Comparison of ENCODE assay signal across 9 mouse cellular contexts in genomic region chr2:165503259-165504203, GRCm38 (mm10). TPM values are rescaled to one million over a fixed set of nuclear protein-coding genes. Genes with fewer than 3 reads are reported as not detected.
DNase-seq lines count a peak whose midpoint lies in the region; ATAC-seq and TF ChIP-seq lines count a peak whose summit lies in the region.
"Had no signal": no experiment of that assay in that cellular context is flagged by ENCODE, and none has a peak within 500 bp of the region (broad histone marks: within the 10 kb centered on the region; RNA-seq: fewer than 3 reads in every experiment).

TSS of gene Slc2a10 (plus strand) at chr2:165503787.

- ATAC-seq in forebrain, embryonic 13.5 days = peak; percentile 74
- peak; percentile 88 for ATAC-seq in limb, embryonic 13.5 days (ENCODE audit: low FRiP score, low read depth)
- peak; percentile 57 for ATAC-seq in midbrain, embryonic 14.5 days (ENCODE audit: low FRiP score, low TSS enrichment)

- peak within 1 kb of the TSS; percentile 62 for H3K9ac ChIP-seq in forebrain, embryonic 13.5 days
- H3K9ac ChIP-seq in limb, embryonic 13.5 days = peak within 1 kb of the TSS; percentile 74
- no peak within 1 kb of the TSS for H3K9ac ChIP-seq in midbrain, embryonic 14.5 days (replicated peaks; ENCODE audit: low read length)

- peaks cover 15% of the 10 kb centered on the region for H3K4me1 ChIP-seq in forebrain, embryonic 13.5 days
- H3K4me1 ChIP-seq in limb, embryonic 13.5 days = peaks cover 23% of the 10 kb centered on the region
- H3K4me1 ChIP-seq in midbrain, embryonic 14.5 days (ENCODE audit: control insufficient read depth, insufficient read depth, low read length) = peaks cover 12% of the 10 kb centered on the region

- no peaks in the 10 kb centered on the region for H3K36me3 ChIP-seq in forebrain, embryonic 13.5 days (ENCODE audit: poor library complexity, severe bottlenecking)
- no peaks in the 10 kb centered on the region for H3K36me3 ChIP-seq in limb, embryonic 13.5 days
- H3K36me3 ChIP-seq in midbrain, embryonic 14.5 days (ENCODE audit: control insufficient read depth, insufficient read depth, low read length) = no peaks in the 10 kb centered on the region

- TF ChIP-seq CTCF in layer of hippocampus, adult 2 months (conservative IDR thresholded peaks at IDR 0.05) = no peak

- H3K4me3 ChIP-seq in layer of hippocampus, adult 2 months = peak within 1 kb of the TSS; percentile 46
- H3K4me3 ChIP-seq in forebrain, embryonic 13.5 days = peak within 1 kb of the TSS; percentile 37
- H3K4me3 ChIP-seq in limb, embryonic 13.5 days = peak within 1 kb of the TSS; percentile 54
- H3K4me3 ChIP-seq in midbrain, embryonic 14.5 days (replicated peaks; ENCODE audit: low read depth, low read length) = peak within 1 kb of the TSS; percentile 15; the same call in 1 of the 2 replicates

- H3K9me3 ChIP-seq in forebrain, embryonic 13.5 days (replicated peaks) = no peaks in the 10 kb centered on the region
- no peaks in the 10 kb centered on the region for H3K9me3 ChIP-seq in limb, embryonic 13.5 days
- H3K9me3 ChIP-seq in midbrain, embryonic 14.5 days (ENCODE audit: control insufficient read depth, low read length) = no peaks in the 10 kb centered on the region

- no peak for DNase-seq in layer of hippocampus, adult 2 months (ENCODE audit: low spot score in 2 of 2)
- no peak for DNase-seq in layer of hippocampus, postnatal 25 days (ENCODE audit: extremely low spot score in 1 of 2, low spot score in 1 of 2)
- peak; percentile 70 to 77 for DNase-seq in heart, postnatal 14 days
- peak; percentile 65 for DNase-seq in midbrain, embryonic 14.5 days
- no peak for DNase-seq in spleen, postnatal 4 days (ENCODE audit: low spot score in 2 of 2)
- DNase-seq in layer of hippocampus, adult 9-11 months = no peak

- intact Hi-C loops in heart, postnatal 14 days (cut with DNase I) = no loop called here

- H3K4me2 ChIP-seq in forebrain, embryonic 13.5 days = peak within 1 kb of the TSS; percentile 64
- peak within 1 kb of the TSS; percentile 77 for H3K4me2 ChIP-seq in limb, embryonic 13.5 days (replicated peaks)
- peak within 1 kb of the TSS; percentile 47 for H3K4me2 ChIP-seq in midbrain, embryonic 14.5 days (ENCODE audit: low read length)

- H3K27me3 ChIP-seq in forebrain, embryonic 13.5 days = no peaks in the 10 kb centered on the region
- no peaks in the 10 kb centered on the region for H3K27me3 ChIP-seq in limb, embryonic 13.5 days
- H3K27me3 ChIP-seq in midbrain, embryonic 14.5 days (ENCODE audit: control insufficient read depth, insufficient read depth, low read length) = no peaks in the 10 kb centered on the region

- H3K27ac ChIP-seq in layer of hippocampus, adult 2 months = no peak within 1 kb of the TSS
- H3K27ac ChIP-seq in forebrain, embryonic 13.5 days = peak within 1 kb of the TSS; percentile 25
- H3K27ac ChIP-seq in limb, embryonic 13.5 days = peak within 1 kb of the TSS; percentile 61
- H3K27ac ChIP-seq in midbrain, embryonic 14.5 days (replicated peaks; ENCODE audit: low read depth, low read length) = no peak within 1 kb of the TSS

- 5% methylated on average over 26 of the region's 32 CpGs for WGBS in forebrain, embryonic 13.5 days
- WGBS in limb, embryonic 13.5 days = 3% methylated on average over 30 of the region's 32 CpGs
- WGBS in midbrain, embryonic 14.5 days = 4% methylated on average over 30 of the region's 32 CpGs

RNA-seq across cellular contexts. Expression of gene Slc2a10, which starts in this region (rescaled TPM):
- total RNA-seq in layer of hippocampus, adult 2 months (2021) = under 1 TPM; 0.91 to 0.92 TPM
- 1 to 10 TPM; 1.2 to 1.4 TPM for total RNA-seq in layer of hippocampus, postnatal 25 days (2021)
- polyA plus RNA-seq in forebrain, embryonic 13.5 days (2015; fragmentation: Nextera tagmentation; extraction: Ambion mirVana) = 2.7 and 2.8 TPM in 2 replicates
- 1 to 10 TPM; 3.4 to 4.4 TPM for total RNA-seq in heart, postnatal 14 days (2021)
- 11.0 and 12.6 TPM in 2 replicates for polyA plus RNA-seq in limb, embryonic 13.5 days (2015; fragmentation: Nextera tagmentation; extraction: Ambion mirVana)
- polyA plus RNA-seq in midbrain, embryonic 14.5 days (2014; fragmentation: Nextera tagmentation; extraction: Ambion mirVana) = 0.94 and 1.8 TPM in 2 replicates
- total RNA-seq: CH12.LX had no signal

Comparison
In these comparisons a context has a peak if more than half of its experiments do, and no peak if none do; other contexts are left out.
1. DNase-seq: peak in heart, postnatal 14 days (2 of 2) and midbrain, embryonic 14.5 days (single experiment); none in layer of hippocampus, adult 2 months (0 of 2), layer of hippocampus, postnatal 25 days (0 of 2), spleen, postnatal 4 days (0 of 2) and layer of hippocampus, adult 9-11 months (single experiment).
2. H3K27ac ChIP-seq: peak in forebrain, embryonic 13.5 days (single experiment) and limb, embryonic 13.5 days (single experiment); none in layer of hippocampus, adult 2 months (single experiment) and midbrain, embryonic 14.5 days (single experiment).
3. Peak in every context shown above with its lines, with median percentiles within 50 percentile points of each other: H3K4me3 ChIP-seq, ATAC-seq and H3K4me2 ChIP-seq.